Mouse (Mus musculus) thymus, postnatal 25 days (tissue): ENCODE results near the gene Slc43a3.

ENCODE experiments used
- DNase-seq: peaks from one replicate; pipeline ENCODE4 v3.0.0; 2022

Slc43a3 gene

GRCm38 (mm10) chr2:84996376-84996775 lies 60.0 kb downstream of the Slc43a3 start:
- DNase-seq, result no peak

GRCm38 (mm10) chr2:84999486-85000181 lies 63.3 kb downstream of the Slc43a3 start:
- no peak for DNase-seq

GRCm38 (mm10) chr2:85001497-85001896 lies 65.1 kb downstream of the Slc43a3 start:
- no peak for DNase-seq

- DNase-seq, result no peak
Observed at GRCm38 (mm10) chr2:85002575-85002974, 66.2 kb downstream of the Slc43a3 start.

GRCm38 (mm10) chr2:85004341-85004740 lies 68.0 kb downstream of the Slc43a3 start:
- DNase-seq, result no peak

- no peak for DNase-seq
Observed at GRCm38 (mm10) chr2:85006600-85006999, 70.2 kb downstream of the Slc43a3 start.

- peak; percentile 17 for DNase-seq
Observed at GRCm38 (mm10) chr2:85007729-85008128, 71.3 kb downstream of the Slc43a3 start.
